Comparison of ENCODE assay signal across 9 mouse cellular contexts in genomic region chr13:82059498-82059897, GRCm38 (mm10).
DNase-seq lines count a peak whose midpoint lies in the region; ATAC-seq and TF ChIP-seq lines count a peak whose summit lies in the region.
"Had no signal": no experiment of that assay in that cellular context is flagged by ENCODE, and none has a peak within 500 bp of the region (broad histone marks: within the 10 kb centered on the region; RNA-seq: fewer than 3 reads in every experiment).

No protein-coding gene starts in this region.

- no peak overlapping the region for H3K27ac ChIP-seq in cerebellum, adult 2 months (ENCODE audit: insufficient read depth, low read length)
- H3K27ac ChIP-seq in forebrain, embryonic 14.5 days (ENCODE audit: low read depth, low read length): no peak overlapping the region
- no peak overlapping the region for H3K27ac ChIP-seq in hindbrain, embryonic 13.5 days
- no peak overlapping the region for H3K27ac ChIP-seq in lung, embryonic 15.5 days
- H3K27ac ChIP-seq in stomach, postnatal 0 days (replicated peaks): no peak overlapping the region
- H3K27ac ChIP-seq: liver, embryonic 14.5 days had no signal

- no peaks in the 10 kb centered on the region for H3K9me3 ChIP-seq in forebrain, embryonic 14.5 days (replicated peaks; ENCODE audit: control insufficient read depth, low read length)
- no peaks in the 10 kb centered on the region for H3K9me3 ChIP-seq in hindbrain, embryonic 13.5 days
- H3K9me3 ChIP-seq in lung, embryonic 15.5 days: no peaks in the 10 kb centered on the region
- no peaks in the 10 kb centered on the region for H3K9me3 ChIP-seq in stomach, postnatal 0 days (ENCODE audit: control insufficient read depth, low read length)

- WGBS in cerebellum, adult 2 months: 7% methylated on average over 5 of the region's 5 CpGs
- 9% methylated on average over 5 of the region's 5 CpGs for WGBS in forebrain, embryonic 14.5 days
- WGBS in hindbrain, embryonic 13.5 days: 22% methylated on average over 5 of the region's 5 CpGs
- 13% methylated on average over 5 of the region's 5 CpGs for WGBS in lung, embryonic 15.5 days
- WGBS in stomach, postnatal 0 days: 22% methylated on average over 5 of the region's 5 CpGs

- peak; percentile 12 to 29 for DNase-seq in cerebellum, adult 2 months
- DNase-seq in ES-CJ7 (ENCODE audit: low read depth, low spot score): peak; percentile 5
- peak; percentile 72 for DNase-seq in forebrain, embryonic 14.5 days (ENCODE audit: low spot score)
- DNase-seq in stomach, postnatal 0 days (ENCODE audit: low spot score): peak; percentile 21

- no peak for ATAC-seq in cerebellum, adult (ENCODE audit: insufficient number of reproducible peaks, low FRiP score, low TSS enrichment)
- peak; percentile 36 for ATAC-seq in forebrain, embryonic 14.5 days
- peak; percentile 65 for ATAC-seq in hindbrain, embryonic 13.5 days (ENCODE audit: low FRiP score)
- ATAC-seq in lung, embryonic 15.5 days (ENCODE audit: borderline replicate concordance, extremely low read depth, low FRiP score, low TSS enrichment): peak; percentile 73; the same call in 1 of the 2 replicates
- no peak for ATAC-seq in stomach, postnatal 0 days (ENCODE audit: low FRiP score, low TSS enrichment)
- ATAC-seq in erythroblast, adult 5-6 weeks (replicated peaks; ENCODE audit: low FRiP score, poor library complexity, severe bottlenecking): no peak

- H3K9ac ChIP-seq in forebrain, embryonic 14.5 days (ENCODE audit: low read length): no peak overlapping the region
- no peak overlapping the region for H3K9ac ChIP-seq in hindbrain, embryonic 13.5 days
- H3K9ac ChIP-seq in lung, embryonic 15.5 days: no peak overlapping the region
- H3K9ac ChIP-seq in stomach, postnatal 0 days (ENCODE audit: low read length): no peak overlapping the region
- H3K9ac ChIP-seq: liver, embryonic 14.5 days had no signal

- no peak for TF ChIP-seq CTCF in cerebellum, adult 2 months (IDR thresholded peaks at IDR 0.05; ENCODE audit: borderline replicate concordance, insufficient read depth, low read depth, low read length)
- no peak for TF ChIP-seq CTCF in stomach, postnatal 0 days (IDR thresholded peaks at IDR 0.05; ENCODE audit: low read depth)

- no peak for TF ChIP-seq EP300 in stomach, postnatal 0 days (optimal IDR thresholded peaks at IDR 0.05)

- no peaks in the 10 kb centered on the region for H3K36me3 ChIP-seq in forebrain, embryonic 14.5 days (ENCODE audit: control insufficient read depth, insufficient read depth, low read length)
- no peaks in the 10 kb centered on the region for H3K36me3 ChIP-seq in hindbrain, embryonic 13.5 days
- H3K36me3 ChIP-seq in lung, embryonic 15.5 days: no peaks in the 10 kb centered on the region
- H3K36me3 ChIP-seq in stomach, postnatal 0 days (ENCODE audit: control insufficient read depth, insufficient read depth, low read length): no peaks in the 10 kb centered on the region

- no peaks in the 10 kb centered on the region for H3K27me3 ChIP-seq in cerebellum, adult 2 months (ENCODE audit: control insufficient read depth, insufficient read depth, low read length)
- H3K27me3 ChIP-seq in forebrain, embryonic 14.5 days (replicated peaks; ENCODE audit: control insufficient read depth, insufficient read depth, low read length): no peaks in the 10 kb centered on the region
- no peaks in the 10 kb centered on the region for H3K27me3 ChIP-seq in hindbrain, embryonic 13.5 days
- no peaks in the 10 kb centered on the region for H3K27me3 ChIP-seq in lung, embryonic 15.5 days
- H3K27me3 ChIP-seq in stomach, postnatal 0 days (ENCODE audit: control insufficient read depth, insufficient read depth, low read length): no peaks in the 10 kb centered on the region

- H3K4me3 ChIP-seq in cerebellum, adult 2 months (replicated peaks; ENCODE audit: insufficient read depth, low read depth, low read length): no peak overlapping the region
- no peak overlapping the region for H3K4me3 ChIP-seq in forebrain, embryonic 14.5 days (ENCODE audit: low read depth, low read length)
- H3K4me3 ChIP-seq in hindbrain, embryonic 13.5 days: no peak overlapping the region
- H3K4me3 ChIP-seq in lung, embryonic 15.5 days: no peak overlapping the region
- H3K4me3 ChIP-seq in stomach, postnatal 0 days (ENCODE audit: low read depth, low read length): no peak overlapping the region

- no peaks in the 10 kb centered on the region for H3K4me1 ChIP-seq in cerebellum, adult 2 months (ENCODE audit: control insufficient read depth, insufficient read depth, low read length)
- H3K4me1 ChIP-seq in forebrain, embryonic 14.5 days (ENCODE audit: control insufficient read depth, insufficient read depth, low read length): peaks cover 16% of the 10 kb centered on the region
- H3K4me1 ChIP-seq in hindbrain, embryonic 13.5 days (replicated peaks): peaks cover 24% of the 10 kb centered on the region
- H3K4me1 ChIP-seq in lung, embryonic 15.5 days: peaks cover 11% of the 10 kb centered on the region
- H3K4me1 ChIP-seq in stomach, postnatal 0 days (replicated peaks; ENCODE audit: control insufficient read depth, insufficient read depth): no peaks in the 10 kb centered on the region

- no peak overlapping the region for H3K4me2 ChIP-seq in forebrain, embryonic 14.5 days (ENCODE audit: low read length)
- no peak overlapping the region for H3K4me2 ChIP-seq in hindbrain, embryonic 13.5 days
- no peak overlapping the region for H3K4me2 ChIP-seq in lung, embryonic 15.5 days
- H3K4me2 ChIP-seq in stomach, postnatal 0 days (replicated peaks; ENCODE audit: low read depth): no peak overlapping the region

- no peak for TF ChIP-seq POLR2A in cerebellum, adult 2 months (IDR thresholded peaks at IDR 0.05; ENCODE audit: borderline replicate concordance, insufficient read depth, low read length)

Comparison
In these comparisons a context has a peak if more than half of its experiments do, and no peak if none do; other contexts are left out.
1. DNase-seq: peak in every context shown above with its lines; median percentile 72 in forebrain, embryonic 14.5 days; 21 in stomach, postnatal 0 days; 20 in cerebellum, adult 2 months; 5 in ES-CJ7.
2. ATAC-seq: peak in forebrain, embryonic 14.5 days (single experiment), hindbrain, embryonic 13.5 days (single experiment) and lung, embryonic 15.5 days (single experiment); none in cerebellum, adult (single experiment), stomach, postnatal 0 days (single experiment) and erythroblast, adult 5-6 weeks (single experiment).